Mouse (Mus musculus) MN1 (cell line): Measurements from ENCODE around the gene Pygb.
A peak's percentile ranks its signal among the peaks of the same experiment; 100 is the strongest.

ENCODE experiments used
- DNase-seq: peaks from one replicate; pipeline ENCODE4 v3.0.0-alpha.2; 2016; ENCODE audit warnings: low spot score

Pygb gene

DNA sequence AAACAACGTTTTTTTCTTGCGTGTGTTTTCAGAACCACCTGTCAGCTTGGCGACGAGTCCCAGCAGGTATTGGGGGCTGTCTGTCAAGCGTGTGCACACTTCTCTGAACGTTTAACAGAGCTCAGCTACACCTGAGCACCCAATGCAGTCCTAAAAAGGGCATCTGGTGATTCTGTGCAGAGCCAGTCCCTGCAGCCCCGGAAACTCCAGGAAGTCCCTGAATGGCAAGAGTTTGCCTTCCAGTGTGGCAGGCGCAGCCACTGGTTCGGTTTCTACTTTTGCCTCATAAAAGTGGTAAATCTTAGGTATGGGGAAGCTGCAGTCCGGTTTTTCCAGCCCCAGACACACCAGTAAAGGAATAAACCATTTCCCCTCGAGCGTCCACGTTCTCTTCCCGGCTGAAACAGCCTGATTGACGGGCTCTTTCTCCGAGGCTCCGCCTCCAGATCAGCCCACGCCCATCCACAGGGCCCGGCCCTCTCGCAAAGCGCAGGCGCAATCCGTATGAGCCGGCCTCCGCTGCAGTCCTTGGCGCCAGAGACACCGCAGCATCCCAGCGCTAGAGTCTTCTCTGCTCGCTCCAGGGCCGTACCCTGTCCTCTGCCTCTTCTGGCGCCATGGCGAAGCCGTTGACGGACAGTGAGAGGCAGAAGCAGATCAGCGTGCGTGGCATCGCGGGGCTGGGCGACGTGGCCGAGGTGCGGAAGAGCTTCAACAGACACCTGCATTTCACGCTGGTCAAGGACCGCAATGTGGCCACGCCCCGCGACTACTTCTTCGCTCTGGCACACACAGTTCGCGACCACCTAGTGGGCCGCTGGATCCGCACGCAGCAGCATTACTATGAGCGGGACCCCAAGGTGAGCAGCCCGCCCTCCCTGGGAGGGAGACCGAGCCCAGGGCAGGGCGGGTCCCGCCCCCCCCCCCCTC, at the start of gene Pygb:
Gene Pygb (plus strand): TSS at position 485 of the 930 bp plus-strand sequence.
- peak; percentile 93 for DNase-seq

DNA sequence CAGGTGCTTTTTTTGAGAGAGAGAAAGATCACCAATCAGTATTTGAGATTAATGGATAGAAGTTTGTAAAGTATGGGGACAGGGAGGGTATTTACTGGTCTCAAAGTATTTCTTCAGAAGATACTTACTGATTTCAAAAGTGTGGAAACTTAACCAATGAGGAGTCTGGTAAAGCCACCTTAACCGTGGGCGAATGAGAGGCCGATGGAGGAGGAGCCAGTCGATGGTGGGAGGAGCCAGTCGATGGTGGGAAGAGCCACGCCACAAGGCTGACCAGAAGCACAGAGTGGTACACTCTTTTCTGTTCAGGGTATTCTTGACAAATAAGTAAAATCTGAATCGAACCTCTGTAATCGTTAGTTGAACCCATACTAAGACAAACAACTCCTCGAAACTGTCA, 48.7 kb upstream of the Pygb start:
- DNase-seq: no peak

- DNase-seq: no peak
These were observed 46.2 kb upstream of the Pygb start for GRCm38 (mm10) chr2:150740145-150740841.

DNA sequence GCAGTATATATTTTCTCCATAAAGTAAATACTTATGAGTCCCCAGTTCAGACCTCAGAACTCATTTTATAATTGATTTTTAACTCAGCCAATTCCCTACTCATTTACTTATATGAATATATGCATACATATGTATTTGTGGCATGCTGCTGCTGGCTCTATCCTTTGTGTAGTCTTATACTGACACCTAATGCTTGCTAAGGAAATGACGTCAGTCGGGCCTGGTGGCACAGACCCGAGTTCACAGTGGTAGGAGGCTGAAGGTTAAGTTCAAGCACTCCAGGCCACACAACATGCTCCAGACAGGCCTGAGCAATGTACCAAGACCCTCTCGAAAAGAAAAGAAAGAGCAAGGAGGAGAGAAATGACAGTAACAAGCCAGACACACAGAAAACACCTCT, 45.1 kb upstream of the Pygb start:
- peak; percentile 25 for DNase-seq

DNA sequence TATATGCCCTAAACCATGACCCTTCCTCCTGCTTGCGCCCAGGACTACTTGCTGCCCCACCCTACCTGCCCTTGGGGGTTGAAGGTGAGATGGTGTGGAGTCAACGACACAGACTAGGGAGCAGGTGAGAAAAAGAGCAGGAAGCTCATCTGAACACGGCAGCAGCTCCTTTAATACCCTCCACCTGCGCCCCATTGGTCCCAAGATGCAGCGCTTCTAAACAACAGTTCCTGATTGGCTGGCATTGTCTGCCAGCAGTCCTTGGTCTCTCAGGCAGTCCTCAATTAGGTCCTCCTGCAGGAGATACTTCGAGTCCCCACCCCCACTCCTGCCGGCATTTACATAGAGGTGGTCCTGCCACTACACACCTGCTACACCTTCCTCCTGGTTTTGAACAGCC, 41.5 kb upstream of the Pygb start:
- no peak for DNase-seq

- DNase-seq: peak; percentile 96
These were observed 37.7 kb upstream of the Pygb start, which contains the start of gene Entpd6 for GRCm38 (mm10) chr2:150748854-150749253. TSS of gene Entpd6 (plus strand) at chr2:150749042.

DNA sequence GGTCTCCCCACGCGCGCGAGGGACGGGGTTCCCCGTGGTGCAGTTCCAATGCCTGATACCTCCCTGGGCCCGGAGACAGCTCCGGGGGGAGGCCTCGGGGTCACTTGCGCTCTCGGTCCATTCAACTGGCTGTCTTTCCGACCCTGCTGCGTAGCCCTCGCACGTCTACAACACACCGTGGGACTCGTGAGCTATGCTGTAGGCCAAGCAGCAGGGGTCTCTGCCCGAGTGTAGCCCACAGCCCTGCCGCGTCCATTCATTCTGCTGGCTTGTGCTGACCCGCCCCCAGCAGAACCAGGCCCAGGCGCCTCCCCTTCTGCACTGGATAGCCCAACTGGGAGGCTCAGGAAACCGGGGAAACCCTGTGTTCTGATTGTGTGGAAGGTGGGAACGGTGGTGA, 37.3 kb upstream of the Pygb start:
- DNase-seq: peak; percentile 43

DNA sequence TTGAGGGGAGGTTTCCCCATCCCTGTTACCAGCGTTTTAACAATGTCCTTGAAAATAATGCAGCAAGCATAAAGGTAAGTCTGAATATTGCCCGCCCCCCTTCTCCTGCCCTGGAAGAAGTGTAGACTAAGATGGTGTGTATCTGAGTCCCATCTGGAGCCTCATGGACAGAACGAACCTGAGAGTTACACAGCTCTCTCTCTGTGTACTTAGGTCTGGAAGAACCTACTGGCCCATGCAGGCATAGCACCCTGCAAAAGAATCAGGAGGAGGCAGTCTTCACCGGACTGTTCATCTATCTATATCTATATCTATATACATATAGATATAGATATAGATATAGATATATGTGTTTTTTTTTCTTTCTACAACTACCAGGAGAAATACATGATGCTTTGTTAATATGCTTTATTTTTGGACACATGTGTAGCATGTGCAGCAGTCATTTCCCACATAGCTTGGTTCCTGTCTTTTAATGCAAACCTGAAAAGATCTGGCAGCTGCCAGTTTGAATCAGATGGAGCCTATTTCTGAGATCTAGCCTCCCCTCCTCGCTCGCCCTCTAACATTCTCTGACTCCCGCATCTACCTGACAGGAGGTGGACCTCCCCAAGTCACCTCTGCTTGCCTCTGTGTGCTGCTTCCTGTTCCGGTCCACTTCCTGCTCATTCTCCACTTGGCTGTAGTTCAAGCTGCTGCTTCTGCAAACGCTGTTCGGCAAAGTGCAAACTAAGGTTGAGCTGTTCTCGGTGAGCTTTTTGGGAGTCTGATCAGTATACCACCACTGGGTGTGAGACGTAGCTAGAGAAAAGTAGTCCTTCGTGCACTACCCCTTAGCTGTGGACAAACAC, 36.2 kb upstream of the Pygb start:
- DNase-seq: peak; percentile 30

- no peak for DNase-seq
These were observed 31.5 kb upstream of the Pygb start for GRCm38 (mm10) chr2:150755016-150755415.

- no peak for DNase-seq
These were observed 25.1 kb upstream of the Pygb start for GRCm38 (mm10) chr2:150761476-150761875.

DNA sequence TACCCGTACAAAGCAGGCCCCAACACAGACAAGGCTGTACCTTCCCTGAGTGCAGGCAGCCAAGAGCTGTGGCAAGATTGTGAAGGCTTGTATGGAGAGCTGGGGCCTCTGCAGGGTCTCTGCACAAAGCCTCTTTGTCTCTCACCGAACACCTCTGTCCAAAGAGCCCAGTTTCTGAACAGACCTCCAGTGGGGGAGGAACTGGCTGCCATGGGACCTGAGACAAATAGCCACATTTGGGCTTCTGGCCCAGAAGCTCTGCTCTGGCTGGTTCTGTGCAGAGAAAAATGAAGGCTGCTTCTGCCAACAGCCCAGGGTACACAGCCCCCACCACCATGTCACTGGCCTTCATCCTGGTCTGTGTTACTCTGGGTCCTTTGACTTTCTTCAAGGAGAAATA, 20.9 kb upstream of the Pygb start:
- DNase-seq: no peak

DNA sequence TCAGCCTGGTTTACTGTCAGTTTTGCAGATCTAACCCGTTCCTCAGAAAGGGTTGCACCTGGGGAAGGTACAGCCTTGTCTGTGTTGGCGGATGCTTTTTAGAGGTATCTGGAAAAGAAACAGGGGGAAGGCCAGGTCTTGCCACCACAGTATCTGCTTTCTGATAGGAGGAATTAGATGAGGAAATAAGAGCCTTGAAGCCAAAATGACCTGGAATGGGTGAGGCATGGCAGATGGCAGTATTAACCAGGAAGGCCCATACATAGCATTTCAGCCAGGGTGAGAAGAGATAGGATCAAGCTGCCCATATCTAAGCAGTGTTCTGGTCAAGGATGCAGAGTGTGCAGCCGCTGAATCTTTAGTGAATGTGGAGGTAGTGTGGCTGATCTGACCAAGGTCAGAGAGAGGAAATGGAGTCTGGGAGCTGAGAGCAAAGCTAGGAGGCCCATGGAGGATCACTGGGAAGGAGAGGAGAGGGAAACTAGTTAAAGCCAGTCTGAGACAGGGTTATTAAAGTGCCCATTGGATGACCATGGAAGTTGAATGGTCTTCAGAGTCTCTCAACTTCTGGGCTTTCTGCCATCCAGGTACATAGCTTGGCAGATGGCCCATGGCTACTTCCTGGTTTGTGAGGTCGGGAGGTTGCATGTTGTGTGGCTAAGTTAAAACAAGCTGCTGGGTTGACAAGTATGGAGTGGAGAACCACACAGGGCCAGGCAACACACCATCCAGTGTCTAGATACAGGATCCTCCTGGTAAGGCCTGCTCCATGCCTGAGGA, 20.3 kb upstream of the Pygb start:
- DNase-seq: no peak

GRCm38 (mm10) chr2:150768678-150769077, 17.9 kb upstream of the Pygb start:
- DNase-seq: no peak

GRCm38 (mm10) chr2:150770747-150771146, 15.8 kb upstream of the Pygb start:
- DNase-seq: peak; percentile 39

DNA sequence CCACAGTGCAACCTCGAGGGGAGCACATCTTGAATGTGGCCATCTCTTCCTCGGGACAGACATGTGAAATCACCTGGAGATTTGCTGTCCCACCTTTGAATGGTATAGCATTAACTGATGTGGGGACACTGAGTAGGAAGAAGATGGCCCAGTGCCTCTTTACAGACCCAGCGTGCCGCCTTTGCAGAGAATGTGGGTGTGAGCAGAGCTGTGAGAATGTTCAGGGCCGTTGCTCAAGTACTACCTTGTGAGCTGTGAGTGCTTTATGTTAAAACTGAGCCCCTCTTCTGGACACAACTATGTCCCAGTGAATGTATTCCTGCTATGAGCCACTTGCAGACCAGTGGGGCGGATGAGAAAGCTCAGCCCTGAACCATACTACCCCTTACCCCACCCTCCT, 15.4 kb upstream of the Pygb start:
- no peak for DNase-seq

DNA sequence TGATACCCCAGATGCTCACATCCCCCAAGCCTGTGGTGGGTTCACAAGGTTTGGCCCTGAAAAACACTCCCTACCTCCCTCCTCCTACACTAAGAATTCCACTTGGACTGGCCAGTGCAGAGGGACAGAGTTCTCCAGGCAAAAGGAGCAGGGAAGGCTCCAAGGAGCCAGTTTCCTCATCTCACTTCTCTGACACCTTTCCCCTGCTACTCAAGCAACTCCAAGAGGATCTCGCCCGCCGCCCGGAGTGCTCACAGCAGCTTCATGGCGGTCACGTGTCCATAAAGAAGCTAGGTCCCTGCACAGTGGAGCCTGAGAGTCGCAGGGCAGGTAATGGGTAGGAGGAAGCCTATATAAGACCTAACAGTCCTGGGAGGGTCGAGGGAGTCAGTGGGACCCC, 14.5 kb upstream of the Pygb start:
- no peak for DNase-seq

GRCm38 (mm10) chr2:150772466-150773119, 13.9 kb upstream of the Pygb start:
- DNase-seq: no peak

- no peak for DNase-seq
These were observed 3.7 kb upstream of the Pygb start for GRCm38 (mm10) chr2:150782801-150783200.

GRCm38 (mm10) chr2:150787234-150787771, 768 bp downstream of the Pygb start:
- peak; percentile 23 for DNase-seq

DNA sequence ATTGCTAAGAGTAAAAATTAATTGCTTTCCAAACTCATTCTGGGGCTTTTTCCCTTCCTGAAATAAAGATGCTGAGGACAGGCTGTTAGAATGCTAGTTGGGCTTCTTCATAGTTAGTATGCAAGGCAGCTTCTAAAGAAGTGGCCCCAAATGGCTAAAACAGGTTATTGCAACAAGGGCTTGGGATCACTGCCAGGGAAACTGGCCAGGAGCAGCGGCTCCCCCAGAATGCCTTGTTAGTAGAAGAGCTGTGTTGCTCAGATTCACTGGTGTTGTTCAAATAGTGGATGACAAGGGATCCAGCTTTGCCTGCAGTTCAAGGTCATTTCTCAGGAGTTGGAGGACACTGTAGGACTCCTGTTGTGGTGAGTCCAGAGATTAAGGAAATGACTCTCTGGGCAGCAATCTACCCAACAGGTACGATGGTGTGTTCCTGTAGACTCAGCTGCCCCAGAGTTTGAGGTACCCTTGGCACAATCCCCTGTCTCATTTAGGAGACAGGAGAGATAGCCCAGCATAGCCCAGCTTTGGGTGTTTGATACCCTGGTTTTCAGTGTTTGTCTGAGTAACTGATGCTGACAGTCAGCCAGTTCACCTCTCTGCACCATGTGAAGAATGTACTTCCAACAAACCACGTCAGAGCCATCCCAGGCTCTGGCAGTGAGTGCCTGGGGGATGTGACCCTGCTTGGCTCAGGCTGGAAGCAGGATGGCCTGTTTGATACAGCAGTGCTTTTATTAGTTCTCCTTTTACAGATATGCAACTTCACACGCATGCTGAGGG, 2.4 kb downstream of the Pygb start:
- peak; percentile 71 for DNase-seq
